Mouse (Mus musculus) CH12.LX (cell line): ENCODE results near the gene Gm26897.

Source experiments
- CHD1 ChIP-seq: IDR thresholded peaks from 2 replicates; pipeline ENCODE4 v1.6.1; 2012; ENCODE audit warnings: low read depth, low read length, improper control_type of control experiment, inconsistent platforms
- CTCF ChIP-seq, 2 experiments: IDR thresholded peaks in 1 of 2; conservative IDR thresholded peaks in 1 of 2; 2 replicates each; pipeline ENCODE4 v1.5.1; 2011 to 2012; ENCODE audit warnings: low read depth in 2 of 2, low read length in 2 of 2, improper control_type of control experiment in 1 of 2, inconsistent platforms in 1 of 2, mild to moderate bottlenecking in 1 of 2, moderate library complexity in 1 of 2
- ETS1 ChIP-seq: conservative IDR thresholded peaks from 2 replicates; pipeline ENCODE4 v1.6.1; 2012; ENCODE audit warnings: low read depth, mild to moderate bottlenecking, inconsistent platforms, low read length, improper control_type of control experiment, moderate library complexity
- HCFC1 ChIP-seq: IDR thresholded peaks from 2 replicates; pipeline ENCODE4 v1.6.1; 2012; ENCODE audit warnings: low read depth, mild to moderate bottlenecking, inconsistent platforms, low read length, improper control_type of control experiment
- POLR2A ChIP-seq: IDR thresholded peaks from 2 replicates; pipeline ENCODE4 v1.6.1; 2011; ENCODE audit warnings: low read depth, mild to moderate bottlenecking, improper control_type of control experiment, low read length
- TCF12 ChIP-seq: IDR thresholded peaks from 2 replicates; pipeline ENCODE4 v1.6.1; 2014; ENCODE audit warnings: low read depth, mild to moderate bottlenecking, inconsistent platforms, low read length, improper control_type of control experiment
- ZNF384 ChIP-seq: IDR thresholded peaks from 2 replicates; pipeline ENCODE4 v1.6.1; 2012; ENCODE audit warnings: low read depth, low read length, improper control_type of control experiment, inconsistent platforms

DNA sequence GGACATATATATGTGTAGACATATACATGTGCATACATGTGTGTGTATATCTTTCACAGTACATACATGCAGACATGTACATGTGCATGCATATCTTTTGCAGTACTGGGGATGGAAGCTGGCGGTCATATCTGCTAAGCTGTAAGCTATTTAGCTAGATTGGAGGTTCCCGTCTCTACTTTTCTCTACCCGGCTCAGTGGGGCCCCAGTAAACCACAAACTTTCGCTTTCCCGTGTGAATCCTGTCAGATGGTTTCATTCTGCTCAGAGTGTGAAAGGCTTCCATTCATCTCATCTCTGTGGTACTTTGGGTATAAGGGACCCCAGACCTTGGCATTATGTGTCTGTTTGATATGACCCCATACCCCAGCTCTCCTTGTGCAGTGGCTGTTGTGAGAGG lies 46.4 kb upstream of the Gm26897 start:
- TF ChIP-seq TCF12: no peak
- no peak for TF ChIP-seq CTCF (conservative IDR thresholded peaks at IDR 0.05 in 1 of 2, IDR thresholded peaks at IDR 0.05 in 1 of 2; ENCODE audit: low read depth in 2 of 2, low read length in 2 of 2)
- TF ChIP-seq POLR2A: no peak
- TF ChIP-seq ZNF384: no peak
- no peak for TF ChIP-seq CHD1
- no peak for TF ChIP-seq HCFC1
- TF ChIP-seq ETS1: no peak
